Mouse (Mus musculus) liver, embryonic 15.5 days (tissue): ENCODE data around the gene Bpifb9b. TPM values are rescaled to one million over a fixed set of nuclear protein-coding genes. Genes with fewer than 3 reads are reported as not detected.
"Not testable (repeated sequence)": the region's sequence is repeated elsewhere in the genome, so short reads cannot be mapped to it uniquely, and the experiment has no call there.

Experiments used
- ATAC-seq: fragments of 200-750 bp; cut with Nextera tagmentation; 2 replicates; pipeline ENCODE4 v1.8.0; 2017; ENCODE audit warnings: moderate number of reproducible peaks, mild to moderate bottlenecking, moderate library complexity; ENCODE audit not compliant: insufficient read depth
- H3K27ac ChIP-seq: fragments of 300-500 bp; sonication (generic); replicated peaks from 2 replicates; pipeline ENCODE4 v1.5.1; 2015; ENCODE audit warnings: mild to moderate bottlenecking, inconsistent platforms
- H3K27me3 ChIP-seq: fragments of 300-500 bp; sonication (generic); 2 replicates; pipeline ENCODE4 v1.6.1; 2015; ENCODE audit warnings: mild to moderate bottlenecking, inconsistent platforms
- H3K36me3 ChIP-seq: fragments of 300-500 bp; sonication (generic); replicated peaks from 2 replicates; pipeline ENCODE4 v1.6.1; 2015; ENCODE audit warnings: moderate library complexity, mild to moderate bottlenecking, inconsistent platforms
- H3K4me1 ChIP-seq: fragments of 300-500 bp; sonication (generic); replicated peaks from 2 replicates; pipeline ENCODE4 v1.6.1; 2015; ENCODE audit warnings: inconsistent platforms
- H3K4me2 ChIP-seq: fragments of 300-500 bp; sonication (generic); 2 replicates; pipeline ENCODE4 v1.6.1; 2015; ENCODE audit warnings: moderate library complexity, mild to moderate bottlenecking, inconsistent platforms
- H3K4me3 ChIP-seq: fragments of 300-500 bp; sonication (generic); replicated peaks from 2 replicates; pipeline ENCODE4 v1.5.1; 2015; ENCODE audit warnings: mild to moderate bottlenecking, inconsistent platforms
- H3K9ac ChIP-seq: fragments of 300-500 bp; sonication (generic); 2 replicates; pipeline ENCODE4 v1.6.1; 2015; ENCODE audit warnings: moderate library complexity, mild to moderate bottlenecking, inconsistent platforms
- H3K9me3 ChIP-seq: fragments of 300-500 bp; sonication (generic); replicated peaks from 2 replicates; pipeline ENCODE4 v1.6.1; 2016; ENCODE audit warnings: inconsistent platforms
- WGBS: fragments of 180-500 bp; shearing (Covaris S2); methylation state at CpG from one replicate; pipeline ENCODE4 v1.1.7; 2015; ENCODE audit warnings: mixed read lengths; ENCODE audit not compliant: insufficient replicate concordance; 5-methylcytosine and 5-hydroxymethylcytosine counted together
- polyA plus RNA-seq: library from polyadenylated mRNA; unstranded; fragments of >200 nt; fragmentation: Nextera tagmentation; extraction: Ambion mirVana; gene quantifications from 2 replicates; pipeline ENCODE4 v1.2.1, GENCODE M21; 2015

Gene Bpifb9b
- not detected in 2 replicates for polyA plus RNA-seq

DNA sequence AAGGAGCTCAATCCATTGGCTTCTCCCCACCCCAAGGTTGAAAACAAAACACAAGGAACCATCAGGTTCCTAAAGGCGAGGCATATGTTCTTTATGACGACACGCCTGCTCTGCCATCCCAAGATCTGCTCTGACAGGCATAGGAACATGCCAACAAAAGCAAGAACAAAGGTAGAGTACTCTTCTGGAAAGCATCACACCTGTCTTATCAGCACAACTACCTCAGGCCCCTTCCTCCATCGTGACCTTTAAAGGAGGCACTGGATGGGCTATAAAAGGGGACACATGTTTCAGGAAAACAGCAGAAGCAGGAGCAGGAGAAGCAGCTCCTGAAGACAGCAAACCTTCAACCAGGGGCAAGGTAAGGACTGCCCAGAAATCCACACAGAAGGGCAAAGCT is at the start of gene Bpifb9b:
Bpifb9b (plus strand) TSS at position 301 of the 400 bp plus-strand sequence.
- not testable (repeated sequence) for H3K27me3 ChIP-seq, H3K36me3 ChIP-seq, H3K9ac ChIP-seq, H3K9me3 ChIP-seq, H3K4me2 ChIP-seq, H3K4me1 ChIP-seq, H3K27ac ChIP-seq, H3K4me3 ChIP-seq, ATAC-seq
- WGBS, result 52% methylated on average over 4 of the region's 4 CpGs

DNA sequence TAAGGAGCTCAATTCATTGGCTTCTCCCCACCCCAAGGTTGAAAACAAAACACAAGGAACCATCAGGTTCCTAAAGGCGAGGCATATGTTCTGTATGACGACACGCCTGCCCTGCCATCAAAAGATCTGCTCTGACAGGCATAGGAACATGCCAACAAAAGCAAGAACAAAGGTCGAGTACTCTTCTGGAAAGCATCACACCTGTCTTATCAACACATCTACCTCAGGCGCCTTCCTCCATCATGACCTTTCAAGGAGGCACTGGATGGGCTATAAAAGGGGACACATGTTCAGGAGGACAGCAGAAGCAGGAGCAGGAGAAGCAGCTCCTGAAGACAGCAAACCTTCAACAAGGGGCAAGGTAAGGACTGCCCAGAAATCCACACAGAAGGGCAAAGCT is 49.5 kb upstream of the Bpifb9b start, which contains the start of gene Bpifb9a:
Bpifb9a (plus strand) TSS at position 301 of the 400 bp plus-strand sequence.
- not testable (repeated sequence) for H3K9me3 ChIP-seq, H3K9ac ChIP-seq, H3K27ac ChIP-seq, H3K4me2 ChIP-seq, H3K36me3 ChIP-seq, H3K27me3 ChIP-seq, ATAC-seq, H3K4me1 ChIP-seq, H3K4me3 ChIP-seq
- 62% methylated on average over 5 of the region's 5 CpGs for WGBS

DNA sequence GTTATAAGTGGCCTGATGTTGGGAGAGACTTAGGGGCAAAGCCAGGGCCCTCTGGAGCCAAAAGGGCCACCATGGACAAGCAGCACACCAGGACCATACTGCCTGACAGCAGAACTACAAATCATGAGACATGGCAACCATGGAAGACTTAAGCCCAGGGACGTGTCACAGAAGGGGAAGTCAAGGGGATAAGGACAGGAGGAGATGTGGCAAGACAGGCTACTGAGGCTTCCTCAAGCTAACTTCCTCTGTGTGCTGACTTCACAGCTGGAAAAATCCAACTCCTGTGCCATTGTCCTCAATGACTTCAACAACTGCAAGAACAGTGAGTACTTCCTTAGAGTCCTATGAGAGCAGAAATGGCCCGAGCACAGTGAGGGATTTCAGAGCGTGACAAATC is 42.6 kb upstream of the Bpifb9b start:
- 43% methylated on average over 3 of the region's 3 CpGs for WGBS
- not testable (repeated sequence) for H3K9me3 ChIP-seq, H3K27ac ChIP-seq, H3K4me2 ChIP-seq, H3K36me3 ChIP-seq, H3K4me3 ChIP-seq, H3K4me1 ChIP-seq, H3K27me3 ChIP-seq, H3K9ac ChIP-seq, ATAC-seq

DNA sequence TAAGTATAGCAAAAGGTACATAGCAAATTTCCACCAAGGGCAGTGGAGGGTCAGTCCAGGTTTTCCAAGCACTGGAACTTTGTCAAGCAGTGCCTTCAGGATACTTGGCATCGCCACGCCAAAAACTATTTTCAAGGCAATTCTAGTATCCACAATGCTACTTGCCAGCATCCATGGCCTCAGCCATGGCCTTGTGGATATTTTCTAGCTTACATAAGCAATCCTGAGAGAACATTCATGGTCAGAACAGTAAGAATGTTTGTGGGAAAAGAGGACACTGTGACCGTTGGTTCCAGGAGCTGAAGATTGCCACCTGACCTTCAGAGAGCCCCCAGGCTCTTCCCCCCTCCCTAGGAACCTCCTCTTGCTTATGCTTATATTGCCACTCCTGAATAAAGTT is 15.2 kb upstream of the Bpifb9b start:
- H3K27ac ChIP-seq, H3K9ac ChIP-seq, H3K9me3 ChIP-seq, H3K4me3 ChIP-seq, H3K4me1 ChIP-seq, H3K27me3 ChIP-seq, H3K36me3 ChIP-seq, H3K4me2 ChIP-seq, ATAC-seq: not testable (repeated sequence)
- WGBS, result 62% methylated on average over 3 of the region's 3 CpGs

DNA sequence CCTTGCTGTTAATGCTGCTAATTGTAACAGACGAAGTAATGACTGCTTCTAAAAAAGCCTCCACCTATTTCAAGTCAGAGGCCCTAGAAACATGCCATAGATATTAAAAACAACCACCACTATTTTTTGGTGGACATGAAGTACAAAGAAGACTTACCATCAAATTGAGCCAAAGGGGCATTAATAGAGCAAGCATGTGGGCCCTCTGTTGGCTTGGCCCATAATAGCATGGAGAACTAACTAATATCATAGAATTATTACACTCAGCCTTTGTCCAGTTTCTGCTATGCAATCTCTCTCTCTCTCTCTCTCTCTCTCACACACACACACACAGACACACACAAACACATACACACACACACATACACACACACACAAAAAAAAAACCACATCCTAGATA is 14.2 kb upstream of the Bpifb9b start:
- H3K4me3 ChIP-seq, result no peak overlapping the region
- H3K27me3 ChIP-seq, result no peaks in the 10 kb centered on the region
- 35% methylated on average over 1 of the region's 1 CpGs for WGBS
- H3K4me1 ChIP-seq, result no peaks in the 10 kb centered on the region
- no peaks in the 10 kb centered on the region for H3K9me3 ChIP-seq
- H3K9ac ChIP-seq, result no peak overlapping the region
- no peaks in the 10 kb centered on the region for H3K36me3 ChIP-seq
- H3K4me2 ChIP-seq, result no peak overlapping the region
- no peak overlapping the region for H3K27ac ChIP-seq
- no peak for ATAC-seq

DNA sequence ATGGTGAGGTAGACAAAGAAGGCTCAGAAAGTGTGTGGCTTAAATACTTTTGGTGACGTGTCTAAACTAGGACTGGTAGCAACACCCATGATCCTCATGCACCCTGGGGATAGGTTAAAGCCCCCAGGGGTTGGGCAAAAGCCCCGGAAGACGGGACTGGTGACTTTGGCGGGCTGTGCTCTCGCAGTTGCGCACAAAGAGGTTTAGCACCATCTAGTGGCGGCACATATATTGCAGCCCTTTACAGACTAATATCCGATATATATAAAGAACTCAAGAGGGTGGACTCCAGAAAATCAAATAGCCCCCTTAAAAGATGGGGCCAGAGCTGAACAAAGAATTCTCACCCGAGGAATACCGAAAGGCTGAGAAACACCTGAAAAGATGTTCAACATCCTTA is 12.3 kb upstream of the Bpifb9b start:
- not testable (repeated sequence) for H3K36me3 ChIP-seq, H3K4me1 ChIP-seq, H3K4me3 ChIP-seq, H3K9me3 ChIP-seq, ATAC-seq, H3K9ac ChIP-seq, H3K27ac ChIP-seq, H3K27me3 ChIP-seq
- WGBS, result 1% methylated on average over 10 of the region's 10 CpGs
- peak overlapping the region; percentile 46 for H3K4me2 ChIP-seq

DNA sequence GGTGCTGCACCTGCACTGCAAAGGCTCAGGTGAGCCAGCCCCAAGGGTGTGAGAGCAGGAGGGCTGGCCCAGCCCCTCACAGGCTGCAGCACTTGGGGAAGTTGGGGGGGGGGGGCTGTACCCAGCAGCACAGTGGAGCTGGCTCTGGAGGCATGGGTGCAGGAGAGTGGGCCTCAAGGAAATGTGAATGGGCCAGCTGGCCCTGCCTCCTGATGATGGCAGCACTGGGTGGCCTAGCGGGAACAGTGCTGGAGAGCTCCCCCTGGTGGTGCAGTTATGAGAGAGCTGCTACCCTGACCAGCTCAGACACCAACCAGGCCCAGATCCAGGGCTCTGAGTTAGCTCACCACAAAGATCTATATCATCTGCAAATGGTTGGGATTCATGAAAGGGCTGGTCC is 6.5 kb upstream of the Bpifb9b start:
- WGBS, result 6% methylated on average over 1 of the region's 1 CpGs
- no peaks in the 10 kb centered on the region for H3K9me3 ChIP-seq
- H3K4me1 ChIP-seq, result no peaks in the 10 kb centered on the region
- ATAC-seq, result peak; percentile 57; the same call in 1 of the 2 replicates
- H3K27ac ChIP-seq, result no peak overlapping the region
- H3K27me3 ChIP-seq, result no peaks in the 10 kb centered on the region
- no peaks in the 10 kb centered on the region for H3K36me3 ChIP-seq
- no peak overlapping the region for H3K9ac ChIP-seq
- H3K4me2 ChIP-seq, result no peak overlapping the region
- no peak overlapping the region for H3K4me3 ChIP-seq

DNA sequence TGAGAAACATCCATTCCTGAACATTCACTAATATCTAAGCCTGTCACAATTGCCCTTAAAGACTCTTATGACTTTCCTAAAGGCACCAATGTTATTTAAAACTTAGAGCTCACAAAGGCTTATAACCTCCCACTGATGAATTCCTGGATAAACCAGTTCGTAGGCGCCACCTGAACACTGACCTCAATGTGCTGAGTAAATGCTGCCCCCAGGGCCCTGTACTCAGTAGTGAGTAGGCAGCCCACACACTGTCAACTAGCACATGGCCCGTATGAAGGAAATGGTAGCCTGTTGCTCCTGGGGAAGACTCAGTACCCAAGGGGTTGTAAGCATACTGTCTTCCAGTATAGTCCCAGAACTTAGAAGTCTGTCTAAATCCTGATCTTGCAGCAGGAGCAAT is 5.3 kb upstream of the Bpifb9b start:
- H3K9ac ChIP-seq, result no peak overlapping the region
- H3K4me2 ChIP-seq, result no peak overlapping the region
- H3K9me3 ChIP-seq, result no peaks in the 10 kb centered on the region
- H3K27ac ChIP-seq, result no peak overlapping the region
- no peaks in the 10 kb centered on the region for H3K36me3 ChIP-seq
- no peaks in the 10 kb centered on the region for H3K4me1 ChIP-seq
- 67% methylated on average over 3 of the region's 3 CpGs for WGBS
- no peak for ATAC-seq
- H3K4me3 ChIP-seq, result no peak overlapping the region
- H3K27me3 ChIP-seq, result no peaks in the 10 kb centered on the region

DNA sequence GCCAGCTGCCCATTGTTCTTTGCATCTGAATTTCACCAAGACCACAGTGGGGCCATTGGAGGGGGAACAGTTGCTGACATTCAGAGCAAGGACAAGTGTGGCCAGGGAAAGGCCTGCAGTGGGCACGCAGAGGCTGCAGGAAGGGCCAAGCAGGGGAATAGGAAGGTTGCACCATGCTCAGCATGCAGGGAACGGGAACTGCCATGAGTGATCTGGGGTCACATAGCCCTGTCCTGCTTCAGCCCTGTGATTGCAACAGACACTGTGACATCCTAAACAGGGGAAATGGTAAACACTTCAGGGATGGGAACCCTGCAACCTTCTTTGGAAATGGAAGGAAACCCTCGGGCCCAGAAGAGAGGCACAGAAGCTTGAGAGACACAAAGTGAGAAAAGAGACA is 2.4 kb upstream of the Bpifb9b start:
- not testable (repeated sequence) for H3K36me3 ChIP-seq, H3K9ac ChIP-seq, H3K4me3 ChIP-seq, H3K4me1 ChIP-seq, H3K4me2 ChIP-seq, H3K27me3 ChIP-seq, H3K9me3 ChIP-seq, H3K27ac ChIP-seq
- 0 out of 2 replicates have a peak, but pooled peaks have one; percentile 7 for ATAC-seq
- 45% methylated on average over 1 of the region's 3 CpGs for WGBS

DNA sequence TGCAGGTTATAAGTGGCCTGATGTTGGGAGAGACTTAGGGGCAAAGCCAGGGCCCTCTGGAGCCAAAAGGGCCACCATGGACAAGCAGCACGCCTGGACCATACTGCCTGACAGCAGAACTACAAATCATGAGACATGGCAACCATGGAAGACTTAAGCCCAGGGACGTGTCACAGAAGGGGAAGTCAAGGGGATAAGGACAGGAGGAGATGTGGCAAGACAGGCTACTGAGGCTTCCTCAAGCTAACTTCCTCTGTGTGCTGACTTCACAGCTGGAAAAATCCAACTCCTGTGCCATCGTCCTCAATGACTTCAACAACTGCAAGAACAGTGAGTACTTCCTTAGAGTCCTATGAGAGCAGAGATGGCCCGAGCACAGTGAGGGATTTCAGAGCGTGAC is 6.7 kb downstream of the Bpifb9b start:
- ATAC-seq, H3K4me2 ChIP-seq, H3K27ac ChIP-seq, H3K27me3 ChIP-seq, H3K9me3 ChIP-seq, H3K9ac ChIP-seq, H3K36me3 ChIP-seq, H3K4me3 ChIP-seq, H3K4me1 ChIP-seq: not testable (repeated sequence)
- WGBS, result 39% methylated on average over 5 of the region's 5 CpGs

DNA sequence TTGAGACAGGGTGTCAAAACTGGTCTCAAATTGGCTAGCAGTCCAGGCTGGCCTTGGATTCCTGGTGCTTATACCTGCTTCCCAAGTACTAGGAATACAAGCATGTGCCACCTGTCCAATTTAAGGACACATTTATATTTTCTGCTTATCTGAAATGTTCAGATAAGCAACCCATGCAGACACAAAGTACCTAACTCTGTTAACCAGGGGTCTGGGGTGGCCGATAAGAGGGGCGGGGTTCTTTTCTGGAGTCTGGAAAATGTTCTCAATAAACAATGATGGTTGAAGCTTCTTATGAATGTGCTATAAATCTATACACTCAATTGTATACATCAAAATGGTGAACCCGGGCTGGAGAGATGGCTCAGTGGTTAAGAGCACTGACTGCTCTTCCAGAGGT is 19.8 kb downstream of the Bpifb9b start:
- Histone ChIP-seq H3K9ac (no peak overlapping the region), H3K36me3 (no peaks in the 10 kb centered on the region), H3K9me3 (no peaks in the 10 kb centered on the region), H3K4me2 (peak overlapping the region; percentile 35; the same call in 1 of the 2 replicates), H3K4me1 (peaks cover 18% of the 10 kb centered on the region), H3K27me3 (no peaks in the 10 kb centered on the region), H3K4me3 (no peak overlapping the region), H3K27ac (peak overlapping the region; percentile 35; the same call in 1 of the 2 replicates)
- 37% methylated on average over 3 of the region's 3 CpGs for WGBS
- peak; percentile 83 for ATAC-seq

DNA sequence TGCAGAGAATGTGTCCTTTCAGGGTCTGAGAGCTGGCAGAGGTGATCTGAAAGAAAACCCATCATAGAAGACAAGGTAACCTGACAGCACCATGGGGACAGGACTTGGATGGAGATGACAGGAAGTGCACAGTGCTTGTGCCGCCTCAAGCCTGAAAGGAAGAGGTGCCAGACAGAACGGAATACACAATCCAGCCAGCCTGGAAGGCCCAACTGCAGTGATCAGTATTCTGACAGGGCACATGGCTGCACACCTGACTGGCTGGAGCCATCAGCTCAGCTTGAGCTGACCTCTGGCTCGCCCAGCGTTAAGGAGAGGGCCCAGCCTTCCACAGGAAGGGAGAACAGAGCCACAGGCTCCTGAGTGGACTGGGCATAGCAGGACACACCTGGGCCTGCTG is 28.5 kb downstream of the Bpifb9b start:
- Histone ChIP-seq H3K27ac (no peak overlapping the region), H3K4me3 (no peak overlapping the region), H3K4me1 (no peaks in the 10 kb centered on the region), H3K9ac (no peak overlapping the region), H3K4me2 (no peak overlapping the region), H3K9me3 (no peaks in the 10 kb centered on the region), H3K36me3 (peaks cover 25% of the 10 kb centered on the region), H3K27me3 (no peaks in the 10 kb centered on the region)
- no peak for ATAC-seq
- 83% methylated on average over 4 of the region's 4 CpGs for WGBS
